Mouse (Mus musculus): Measurements from ENCODE around the gene Ccdc188. TPM values are rescaled to one million over a fixed set of nuclear protein-coding genes. Genes with fewer than 3 reads are reported as not detected.

Ccdc188 gene
- polyA plus RNA-seq, 1 experiment from 2014 or later: not detected

GRCm38 (mm10) chr16:18248433-18249363 is 31.0 kb downstream of the Ccdc188 start, which contains the start of the genes Trmt2a and Ranbp1:
TSS of gene Trmt2a (plus strand) at chr16:18248679.
TSS of gene Ranbp1 (minus strand) at chr16:18248732.
- peaks cover 38% of the 10 kb centered on the region for H3K4me1 ChIP-seq
- ATAC-seq (ENCODE audit: low FRiP score): peak; percentile 97
- H3K4me3 ChIP-seq: peak within 1 kb of the TSS; percentile 86
- under 1% methylated on average over 98 of the region's 102 CpGs for WGBS
- no peaks in the 10 kb centered on the region for H3K9me3 ChIP-seq (replicated peaks)
- peak within 1 kb of the TSS; percentile 89 for H3K9ac ChIP-seq
- peak within 1 kb of the TSS; percentile 92 for H3K27ac ChIP-seq
- peaks cover 63% of the 10 kb centered on the region for H3K36me3 ChIP-seq
- peak within 1 kb of the TSS; percentile 88 for H3K4me2 ChIP-seq (replicated peaks)
- H3K27me3 ChIP-seq: no peaks in the 10 kb centered on the region

GRCm38 (mm10) chr16:18249364-18249967 is 31.8 kb downstream of the Ccdc188 start:
- peak; percentile 36 for ATAC-seq (ENCODE audit: low FRiP score)
- no peaks in the 10 kb centered on the region for H3K27me3 ChIP-seq
- H3K27ac ChIP-seq: peak overlapping the region; percentile 92
- peaks cover 63% of the 10 kb centered on the region for H3K36me3 ChIP-seq
- H3K4me2 ChIP-seq (replicated peaks): peak overlapping the region; percentile 88
- peaks cover 38% of the 10 kb centered on the region for H3K4me1 ChIP-seq
- H3K9me3 ChIP-seq (replicated peaks): no peaks in the 10 kb centered on the region
- WGBS: 9% methylated on average over 27 of the region's 27 CpGs
- peak overlapping the region; percentile 89 for H3K9ac ChIP-seq
- H3K4me3 ChIP-seq: peak overlapping the region; percentile 86

DNA sequence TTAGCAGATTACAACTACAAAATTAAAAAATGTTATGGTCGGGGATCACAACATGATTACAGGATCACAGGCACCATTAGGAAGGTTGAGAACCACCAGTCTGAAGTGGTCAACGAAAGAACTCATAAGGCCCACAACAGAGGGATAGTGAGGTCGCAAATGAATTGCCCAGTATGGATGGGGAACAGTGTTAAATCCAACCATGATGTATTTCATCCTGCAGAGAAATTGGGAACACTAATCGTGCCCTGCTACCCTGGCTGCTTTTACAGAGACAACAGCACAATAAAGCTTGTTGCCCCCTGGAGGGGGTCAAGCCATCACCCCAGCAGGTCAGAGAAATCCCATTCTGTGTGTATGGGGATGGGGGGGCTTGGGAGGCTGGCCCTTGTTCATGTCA is 32.6 kb downstream of the Ccdc188 start:
- Histone ChIP-seq H3K9ac (peak overlapping the region; percentile 89), H3K27ac (no peak overlapping the region), H3K4me2 (replicated peaks) (peak overlapping the region; percentile 88), H3K4me1 (peaks cover 38% of the 10 kb centered on the region), H3K9me3 (replicated peaks) (no peaks in the 10 kb centered on the region), H3K4me3 (peak overlapping the region; percentile 86), H3K27me3 (no peaks in the 10 kb centered on the region), H3K36me3 (peaks cover 62% of the 10 kb centered on the region)
- ATAC-seq (ENCODE audit: low FRiP score): no peak
- WGBS: 64% methylated on average over 4 of the region's 4 CpGs

DNA sequence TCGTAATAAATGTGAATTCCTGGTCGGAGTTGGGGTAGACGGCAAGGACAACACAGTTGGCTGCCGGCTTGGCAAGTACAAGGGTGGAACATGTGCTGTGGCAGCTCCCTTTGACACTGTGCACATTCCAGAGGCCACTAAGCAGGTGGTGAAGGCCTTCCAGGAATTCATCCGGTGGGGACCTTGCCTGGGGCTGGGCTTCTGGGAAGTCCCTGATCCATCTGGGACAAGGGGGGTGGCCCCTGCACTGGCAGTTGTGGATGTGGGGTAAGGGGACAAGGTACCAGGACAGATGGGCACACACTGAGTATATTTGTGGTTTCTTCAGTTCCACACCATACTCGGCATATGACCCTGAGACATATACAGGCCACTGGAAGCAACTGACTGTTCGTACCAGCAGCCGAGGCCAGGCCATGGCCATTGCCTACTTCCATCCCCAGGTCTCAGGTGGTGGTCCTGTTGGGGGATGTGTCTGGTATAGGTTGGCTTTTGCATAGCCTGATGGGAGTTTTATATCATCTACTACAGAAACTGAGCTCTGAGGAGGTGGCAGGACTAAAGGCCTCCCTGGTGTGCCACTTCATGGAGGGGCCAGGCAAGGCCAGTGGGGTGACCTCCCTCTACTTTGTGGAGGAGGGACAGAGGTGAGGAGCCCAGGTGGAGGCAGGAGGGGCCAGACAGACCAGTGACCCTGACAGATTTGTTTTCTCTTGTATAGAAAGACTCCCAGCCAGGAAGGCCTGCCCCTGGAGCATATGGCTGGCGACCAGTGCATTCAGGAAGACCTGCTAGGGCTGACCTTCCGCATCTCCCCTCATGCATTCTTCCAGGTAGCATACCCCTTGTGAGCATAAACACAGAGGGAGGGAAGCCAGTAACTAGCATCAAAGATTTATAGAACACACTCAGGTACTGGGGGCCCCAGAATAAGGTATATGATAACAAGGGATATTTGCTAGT is 33.4 kb downstream of the Ccdc188 start:
- H3K9me3 ChIP-seq (replicated peaks): no peaks in the 10 kb centered on the region
- WGBS: 72% methylated on average over 10 of the region's 10 CpGs
- peak overlapping the region; percentile 88 for H3K4me2 ChIP-seq (replicated peaks)
- H3K4me1 ChIP-seq: peaks cover 38% of the 10 kb centered on the region
- H3K27ac ChIP-seq: no peak overlapping the region
- ATAC-seq (ENCODE audit: low FRiP score): no peak
- no peaks in the 10 kb centered on the region for H3K27me3 ChIP-seq
- H3K9ac ChIP-seq: no peak overlapping the region; the same call in none of the 2 replicates
- peak overlapping the region; percentile 86; the same call in 1 of the 2 replicates for H3K4me3 ChIP-seq
- peaks cover 61% of the 10 kb centered on the region for H3K36me3 ChIP-seq

- no peak for ATAC-seq (ENCODE audit: low FRiP score)
- H3K9me3 ChIP-seq (replicated peaks): no peaks in the 10 kb centered on the region
- no peaks in the 10 kb centered on the region for H3K27me3 ChIP-seq
- H3K9ac ChIP-seq: no peak overlapping the region
- H3K4me3 ChIP-seq: no peak overlapping the region
- peaks cover 26% of the 10 kb centered on the region for H3K4me1 ChIP-seq
- peaks cover 71% of the 10 kb centered on the region for H3K36me3 ChIP-seq
- 90% methylated on average over 6 of the region's 6 CpGs for WGBS
- H3K4me2 ChIP-seq (replicated peaks): no peak overlapping the region
- H3K27ac ChIP-seq: no peak overlapping the region
These were observed 35.1 kb downstream of the Ccdc188 start for GRCm38 (mm10) chr16:18252736-18253135.

GRCm38 (mm10) chr16:18253866-18254265 is 36.2 kb downstream of the Ccdc188 start:
- 91% methylated on average over 1 of the region's 1 CpGs for WGBS

DNA sequence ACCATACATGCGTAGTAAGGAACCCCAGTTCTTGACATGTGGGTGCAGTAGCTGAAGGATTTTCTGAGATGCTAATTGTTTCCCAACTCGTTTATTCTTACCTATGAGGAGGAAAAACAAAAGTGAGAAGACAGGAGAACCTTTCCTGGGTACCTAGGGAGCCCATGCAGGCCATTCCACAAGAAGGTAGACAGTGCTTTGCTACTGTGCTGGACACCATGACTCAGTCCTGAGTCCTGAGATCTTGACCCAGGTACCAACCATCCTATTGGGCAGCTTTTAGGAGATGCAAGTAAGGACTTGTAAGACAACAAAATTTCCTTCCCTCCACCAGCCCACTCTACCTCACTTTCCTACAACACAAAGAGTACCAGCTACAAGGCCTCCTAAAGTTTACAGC is 40.5 kb downstream of the Ccdc188 start, which contains the start of gene Gm49776:
TSS of gene Gm49776 (minus strand) at position 101 of the 400 bp plus-strand sequence.
- 98% methylated on average over 2 of the region's 2 CpGs for WGBS

More at GRCm38 (mm10) chr16:18253866-18254265, 36.2 kb downstream of the Ccdc188 start:
- H3K4me1 ChIP-seq: peaks cover 26% of the 10 kb centered on the region
- H3K27me3 ChIP-seq: no peaks in the 10 kb centered on the region
- no peak for ATAC-seq (ENCODE audit: low FRiP score)
- H3K9me3 ChIP-seq (replicated peaks): no peaks in the 10 kb centered on the region
- H3K36me3 ChIP-seq: peaks cover 81% of the 10 kb centered on the region
- H3K9ac ChIP-seq: no peak overlapping the region
- no peak overlapping the region for H3K4me3 ChIP-seq
- no peak overlapping the region for H3K27ac ChIP-seq
- no peak overlapping the region for H3K4me2 ChIP-seq (replicated peaks)

DNA sequence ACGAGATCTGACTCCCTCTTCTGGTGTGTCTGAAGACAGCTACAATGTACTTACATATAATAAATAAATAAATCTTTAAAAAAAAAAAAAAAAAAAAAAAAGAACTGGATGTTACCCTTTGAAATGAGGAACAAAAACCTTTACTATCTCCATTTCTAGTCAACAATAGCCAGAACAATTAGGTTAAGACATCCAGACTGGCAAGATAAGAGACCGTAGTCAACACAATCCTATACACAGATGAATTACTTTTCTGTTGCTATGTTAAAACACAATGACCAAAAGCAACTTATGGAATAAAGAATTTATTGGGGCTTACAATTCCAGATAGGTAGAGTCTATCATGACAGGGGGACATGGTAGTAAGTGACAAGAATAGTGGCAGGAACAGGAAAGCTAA is 47.3 kb downstream of the Ccdc188 start:
- Histone ChIP-seq H3K9ac (no peak overlapping the region), H3K4me3 (no peak overlapping the region), H3K27ac (no peak overlapping the region), H3K36me3 (peaks cover 85% of the 10 kb centered on the region), H3K4me2 (replicated peaks) (no peak overlapping the region), H3K9me3 (replicated peaks) (no peaks in the 10 kb centered on the region), H3K4me1 (no peaks in the 10 kb centered on the region), H3K27me3 (no peaks in the 10 kb centered on the region)
- ATAC-seq (ENCODE audit: low FRiP score): no peak
- WGBS: 92% methylated on average over 2 of the region's 2 CpGs

More for the DNA sequence above, 40.5 kb downstream of the Ccdc188 start, which contains the start of gene Gm49776:
- Histone ChIP-seq H3K4me3 (no peak within 1 kb of the TSS), H3K36me3 (peaks cover 90% of the 10 kb centered on the region), H3K9ac (no peak within 1 kb of the TSS), H3K27me3 (no peaks in the 10 kb centered on the region), H3K4me2 (replicated peaks) (no peak within 1 kb of the TSS), H3K27ac (no peak within 1 kb of the TSS), H3K4me1 (no peaks in the 10 kb centered on the region), H3K9me3 (replicated peaks) (no peaks in the 10 kb centered on the region)
- ATAC-seq (ENCODE audit: low FRiP score): no peak

- no peak for ATAC-seq (ENCODE audit: low FRiP score)
- no peaks in the 10 kb centered on the region for H3K27me3 ChIP-seq
- peaks cover 90% of the 10 kb centered on the region for H3K36me3 ChIP-seq
- H3K27ac ChIP-seq: no peak overlapping the region
- no peak overlapping the region for H3K4me3 ChIP-seq
- H3K9me3 ChIP-seq (replicated peaks): no peaks in the 10 kb centered on the region
- WGBS: 92% methylated on average over 5 of the region's 5 CpGs
- no peak overlapping the region for H3K4me2 ChIP-seq (replicated peaks)
- no peak overlapping the region for H3K9ac ChIP-seq
- H3K4me1 ChIP-seq: no peaks in the 10 kb centered on the region
These were observed 50.5 kb downstream of the Ccdc188 start for GRCm38 (mm10) chr16:18268182-18268581.

All from hindbrain, embryonic 12.5 days (tissue).